Mouse (Mus musculus): ENCODE measurements around the gene Sos1.

GRCm38 (mm10) chr17:80446470-80446869 lies 33.8 kb downstream of the Sos1 start:
- no peak for TF ChIP-seq CTCF (IDR thresholded peaks at IDR 0.05; ENCODE audit: insufficient read depth, low read length)
- TF ChIP-seq POLR2A (IDR thresholded peaks at IDR 0.05; ENCODE audit: borderline replicate concordance, extremely low read depth, low read depth, low read length) = no peak
